Mouse (Mus musculus): ENCODE results near the gene Plekha7. TPM values are rescaled to one million over a fixed set of nuclear protein-coding genes. Genes with fewer than 3 reads are reported as not detected.

Plekha7 gene
- polyA plus RNA-seq, 1 experiment from 2014 or later: 10.4 TPM

- H3K9me3 ChIP-seq: no peaks in the 10 kb centered on the region
- ATAC-seq (ENCODE audit: low FRiP score, low read depth): 0 out of 2 replicates have a peak, but pooled peaks have one; percentile 1
- no peaks in the 10 kb centered on the region for H3K36me3 ChIP-seq
- H3K4me1 ChIP-seq: peaks cover 21% of the 10 kb centered on the region
- H3K27ac ChIP-seq: no peak overlapping the region
- WGBS: 2% methylated on average over 16 of the region's 16 CpGs
- H3K4me2 ChIP-seq (replicated peaks): peak overlapping the region; percentile 98
- peaks cover 9% of the 10 kb centered on the region; the same call in 1 of the 2 replicates for H3K27me3 ChIP-seq (replicated peaks)
- peak overlapping the region; percentile 82 for H3K4me3 ChIP-seq
- H3K9ac ChIP-seq: 0 out of 2 replicates have a peak overlapping the region, but pooled peaks have one; percentile 6
Measured at GRCm38 (mm10) chr7:116308632-116308991, 436 bp upstream of the Plekha7 start.

GRCm38 (mm10) chr7:116307099-116307870 is 891 bp downstream of the Plekha7 start:
- no peaks in the 10 kb centered on the region for H3K36me3 ChIP-seq
- peaks cover 9% of the 10 kb centered on the region; the same call in 1 of the 2 replicates for H3K27me3 ChIP-seq (replicated peaks)
- no peak overlapping the region for H3K27ac ChIP-seq
- H3K9ac ChIP-seq: peak overlapping the region; percentile 70
- no peaks in the 10 kb centered on the region for H3K9me3 ChIP-seq
- peak overlapping the region; percentile 82 for H3K4me3 ChIP-seq
- peak; percentile 82 for ATAC-seq (ENCODE audit: low FRiP score, low read depth)
- H3K4me2 ChIP-seq (replicated peaks): peak overlapping the region; percentile 98
- under 1% methylated on average over 63 of the region's 63 CpGs for WGBS
- peaks cover 21% of the 10 kb centered on the region for H3K4me1 ChIP-seq

GRCm38 (mm10) chr7:116306601-116307000 is 1.6 kb downstream of the Plekha7 start:
- H3K27me3 ChIP-seq (replicated peaks): peaks cover 9% of the 10 kb centered on the region; the same call in 1 of the 2 replicates
- H3K9ac ChIP-seq: no peak overlapping the region; the same call in 1 of the 2 replicates
- peaks cover 21% of the 10 kb centered on the region for H3K4me1 ChIP-seq
- WGBS: 13% methylated on average over 5 of the region's 5 CpGs
- H3K4me3 ChIP-seq: peak overlapping the region; percentile 82
- ATAC-seq (ENCODE audit: low FRiP score, low read depth): peak; percentile 14; the same call in 1 of the 2 replicates
- no peaks in the 10 kb centered on the region for H3K36me3 ChIP-seq
- H3K4me2 ChIP-seq (replicated peaks): peak overlapping the region; percentile 98
- no peak overlapping the region for H3K27ac ChIP-seq
- H3K9me3 ChIP-seq: no peaks in the 10 kb centered on the region

GRCm38 (mm10) chr7:116301661-116302311 is 6.4 kb downstream of the Plekha7 start:
- 94% methylated on average over 5 of the region's 5 CpGs for WGBS
- ATAC-seq (ENCODE audit: low FRiP score, low read depth): no peak
- Histone ChIP-seq H3K4me2 (replicated peaks) (no peak overlapping the region), H3K9ac (no peak overlapping the region), H3K4me1 (peaks cover 3% of the 10 kb centered on the region), H3K9me3 (no peaks in the 10 kb centered on the region), H3K27ac (no peak overlapping the region), H3K4me3 (no peak overlapping the region), H3K36me3 (no peaks in the 10 kb centered on the region), H3K27me3 (replicated peaks) (no peaks in the 10 kb centered on the region)

- no peaks in the 10 kb centered on the region; the same call in 1 of the 2 replicates for H3K4me1 ChIP-seq
- no peak overlapping the region for H3K9ac ChIP-seq
- no peak for ATAC-seq (ENCODE audit: low FRiP score, low read depth)
- no peaks in the 10 kb centered on the region for H3K36me3 ChIP-seq
- H3K27me3 ChIP-seq (replicated peaks): no peaks in the 10 kb centered on the region
- H3K4me2 ChIP-seq (replicated peaks): no peak overlapping the region
- 83% methylated on average over 4 of the region's 4 CpGs for WGBS
- H3K4me3 ChIP-seq: no peak overlapping the region
- no peak overlapping the region for H3K27ac ChIP-seq
- no peaks in the 10 kb centered on the region for H3K9me3 ChIP-seq
Measured at GRCm38 (mm10) chr7:116301144-116301543, 7.0 kb downstream of the Plekha7 start.

GRCm38 (mm10) chr7:116298851-116299250 is 9.3 kb downstream of the Plekha7 start:
- H3K4me3 ChIP-seq: no peak overlapping the region
- H3K4me2 ChIP-seq (replicated peaks): no peak overlapping the region
- peaks cover 5% of the 10 kb centered on the region; the same call in 1 of the 2 replicates for H3K4me1 ChIP-seq
- no peaks in the 10 kb centered on the region for H3K27me3 ChIP-seq (replicated peaks)
- WGBS: 90% methylated on average over 2 of the region's 2 CpGs
- no peak for ATAC-seq (ENCODE audit: low FRiP score, low read depth)
- H3K9me3 ChIP-seq: no peaks in the 10 kb centered on the region
- no peak overlapping the region for H3K27ac ChIP-seq
- H3K9ac ChIP-seq: no peak overlapping the region
- H3K36me3 ChIP-seq: no peaks in the 10 kb centered on the region

GRCm38 (mm10) chr7:116298389-116298788 is 9.8 kb downstream of the Plekha7 start:
- H3K36me3 ChIP-seq: no peaks in the 10 kb centered on the region

GRCm38 (mm10) chr7:116294961-116295360 is 13.2 kb downstream of the Plekha7 start:
- Histone ChIP-seq H3K27me3 (replicated peaks) (no peaks in the 10 kb centered on the region), H3K9me3 (no peaks in the 10 kb centered on the region), H3K4me3 (no peak overlapping the region), H3K27ac (no peak overlapping the region), H3K36me3 (no peaks in the 10 kb centered on the region), H3K4me1 (peaks cover 5% of the 10 kb centered on the region; the same call in 1 of the 2 replicates), H3K9ac (no peak overlapping the region), H3K4me2 (replicated peaks) (no peak overlapping the region)
- no peak for ATAC-seq (ENCODE audit: low FRiP score, low read depth)
- 75% methylated on average over 3 of the region's 3 CpGs for WGBS

More at GRCm38 (mm10) chr7:116298389-116298788, 9.8 kb downstream of the Plekha7 start:
- 83% methylated on average over 10 of the region's 10 CpGs for WGBS
- H3K4me2 ChIP-seq (replicated peaks): no peak overlapping the region
- H3K9ac ChIP-seq: 0 out of 2 replicates have a peak overlapping the region, but pooled peaks have one; percentile 13
- H3K4me3 ChIP-seq: no peak overlapping the region
- H3K4me1 ChIP-seq: peaks cover 5% of the 10 kb centered on the region; the same call in 1 of the 2 replicates
- H3K27ac ChIP-seq: no peak overlapping the region
- no peaks in the 10 kb centered on the region for H3K9me3 ChIP-seq
- H3K27me3 ChIP-seq (replicated peaks): no peaks in the 10 kb centered on the region
- ATAC-seq (ENCODE audit: low FRiP score, low read depth): no peak

GRCm38 (mm10) chr7:116292377-116292776 is 15.8 kb downstream of the Plekha7 start:
- Histone ChIP-seq H3K4me3 (no peak overlapping the region), H3K4me2 (replicated peaks) (no peak overlapping the region), H3K9me3 (no peaks in the 10 kb centered on the region), H3K9ac (no peak overlapping the region), H3K36me3 (no peaks in the 10 kb centered on the region), H3K27me3 (replicated peaks) (no peaks in the 10 kb centered on the region), H3K27ac (no peak overlapping the region), H3K4me1 (peaks cover 5% of the 10 kb centered on the region; the same call in 1 of the 2 replicates)
- WGBS: 56% methylated on average over 5 of the region's 5 CpGs
- no peak for ATAC-seq (ENCODE audit: low FRiP score, low read depth)

- WGBS: 82% methylated on average over 1 of the region's 1 CpGs
- ATAC-seq (ENCODE audit: low FRiP score, low read depth): no peak
- Histone ChIP-seq H3K4me2 (replicated peaks) (no peak overlapping the region), H3K4me3 (no peak overlapping the region), H3K27ac (no peak overlapping the region), H3K36me3 (no peaks in the 10 kb centered on the region), H3K9ac (no peak overlapping the region), H3K9me3 (no peaks in the 10 kb centered on the region), H3K4me1 (peaks cover 16% of the 10 kb centered on the region), H3K27me3 (replicated peaks) (no peaks in the 10 kb centered on the region)
Measured at GRCm38 (mm10) chr7:116290559-116290958, 17.6 kb downstream of the Plekha7 start.

- Histone ChIP-seq H3K27me3 (replicated peaks) (no peaks in the 10 kb centered on the region), H3K27ac (no peak overlapping the region), H3K9ac (no peak overlapping the region), H3K4me2 (replicated peaks) (no peak overlapping the region), H3K4me3 (no peak overlapping the region), H3K9me3 (no peaks in the 10 kb centered on the region), H3K4me1 (peaks cover 11% of the 10 kb centered on the region), H3K36me3 (no peaks in the 10 kb centered on the region)
- ATAC-seq (ENCODE audit: low FRiP score, low read depth): no peak
- WGBS: 90% methylated on average over 3 of the region's 3 CpGs
Measured at GRCm38 (mm10) chr7:116288996-116289395, 19.2 kb downstream of the Plekha7 start.

GRCm38 (mm10) chr7:116287959-116288358 is 20.2 kb downstream of the Plekha7 start:
- H3K36me3 ChIP-seq: no peaks in the 10 kb centered on the region
- no peak overlapping the region for H3K9ac ChIP-seq
- no peak overlapping the region for H3K4me3 ChIP-seq
- no peaks in the 10 kb centered on the region for H3K9me3 ChIP-seq
- H3K4me2 ChIP-seq (replicated peaks): no peak overlapping the region
- 80% methylated on average over 5 of the region's 5 CpGs for WGBS
- H3K27me3 ChIP-seq (replicated peaks): no peaks in the 10 kb centered on the region
- no peak for ATAC-seq (ENCODE audit: low FRiP score, low read depth)
- H3K27ac ChIP-seq: no peak overlapping the region
- H3K4me1 ChIP-seq: peaks cover 17% of the 10 kb centered on the region

Measured in neural tube, embryonic 12.5 days (tissue).